Mouse (Mus musculus) neural tube, embryonic 10.5 days (tissue): ENCODE measurements around the gene 1700021F07Rik.

Source experiments
- DNase-seq: peaks from one replicate; pipeline ENCODE4 v3.0.0-alpha.2; 2017; ENCODE audit warnings: low spot score; ENCODE audit errors: extremely low spot score

The 1700021F07Rik gene

DNA sequence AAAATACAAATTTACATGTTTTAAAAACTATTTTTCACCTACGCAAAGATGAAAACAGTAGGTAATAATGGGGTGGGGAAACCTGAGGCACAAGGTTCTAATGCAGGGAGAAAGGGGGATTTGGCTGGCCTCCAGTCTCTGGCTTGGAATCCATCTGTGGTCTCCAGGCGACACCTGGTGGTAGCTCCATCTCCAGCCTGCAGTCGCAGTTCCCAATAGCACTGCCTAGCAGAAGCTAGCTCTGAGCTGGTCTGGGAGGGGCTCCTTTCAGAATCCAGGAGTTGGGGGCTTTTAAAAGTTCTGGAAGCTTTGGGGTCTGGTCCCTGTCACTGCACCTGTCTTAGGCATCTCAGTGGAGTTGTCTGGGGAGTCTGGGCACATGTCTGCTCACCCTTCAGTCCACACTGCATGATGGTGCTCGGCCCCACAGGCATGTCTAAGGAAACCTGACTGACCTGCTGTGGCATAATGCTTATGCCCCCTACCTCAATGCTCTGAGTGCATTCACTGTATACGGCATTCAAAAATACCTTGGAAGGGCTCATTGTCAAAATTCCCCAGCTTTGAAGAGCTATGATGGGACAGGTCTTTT, 39.6 kb downstream of the 1700021F07Rik start:
- DNase-seq = peak; percentile 70

DNA sequence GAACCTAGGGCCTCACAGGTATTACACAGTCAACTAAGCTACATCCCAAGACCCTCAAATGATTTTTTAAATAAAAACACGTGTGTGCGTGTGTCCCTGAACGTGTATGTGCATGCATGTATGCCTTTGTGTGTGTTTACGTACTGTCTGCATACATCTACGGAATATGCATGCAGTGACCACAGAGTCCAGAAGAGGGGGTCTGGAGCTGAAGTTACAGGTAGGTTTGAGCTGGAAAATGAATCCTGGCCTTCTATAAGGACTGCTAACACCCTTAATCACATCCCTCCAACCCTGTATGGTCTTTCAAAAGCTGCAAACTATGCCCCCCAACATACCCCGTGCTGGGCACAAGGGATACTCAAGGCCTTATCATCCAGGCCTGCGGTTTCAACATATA, 41.0 kb downstream of the 1700021F07Rik start:
- DNase-seq = no peak

GRCm38 (mm10) chr2:173564179-173564578, 41.8 kb downstream of the 1700021F07Rik start:
- no peak for DNase-seq
